Mouse (Mus musculus) bone marrow macrophage, adult 2 months (primary cell): ENCODE data around the gene 3110018I06Rik. TPM values are rescaled to one million over a fixed set of nuclear protein-coding genes. Genes with fewer than 3 reads are reported as not detected.

Experiments used
- H3K27ac ChIP-seq: 2 replicates; pipeline ENCODE4 v1.5.1; 2012; ENCODE audit warnings: low read depth, low read length; ENCODE audit not compliant: insufficient read depth
- H3K4me1 ChIP-seq: 2 replicates; pipeline ENCODE4 v1.6.1; 2012; ENCODE audit warnings: low read length; ENCODE audit not compliant: control insufficient read depth, insufficient read depth
- H3K4me3 ChIP-seq: 2 replicates; pipeline ENCODE4 v1.5.1; 2012; ENCODE audit warnings: mild to moderate bottlenecking, low read length, moderate library complexity; ENCODE audit not compliant: insufficient read depth
- CTCF ChIP-seq: IDR thresholded peaks from 2 replicates; pipeline ENCODE4 v1.5.1; 2012; ENCODE audit warnings: low read depth, mild to moderate bottlenecking, low read length, moderate library complexity
- POLR2A ChIP-seq: IDR thresholded peaks from 2 replicates; pipeline ENCODE4 v1.6.1; 2012; ENCODE audit warnings: mild to moderate bottlenecking, low read depth, low read length, borderline replicate concordance
- polyA plus RNA-seq: library from polyadenylated mRNA; stranded (reverse); fragments of >200 nt; gene quantifications from 2 replicates; pipeline ENCODE4 v1.2.4, GENCODE M21; 2012; ENCODE audit not compliant: missing spikeins, insufficient read depth, insufficient read length

Gene 3110018I06Rik
- not detected in 2 replicates for polyA plus RNA-seq

GRCm38 (mm10) chr12:107488371-107488770 is at the start of gene 3110018I06Rik:
3110018I06Rik (plus strand) TSS chr12:107488632.
- H3K4me1 ChIP-seq, result no peaks in the 10 kb centered on the region
- no peak within 1 kb of the TSS for H3K4me3 ChIP-seq
- H3K27ac ChIP-seq, result no peak within 1 kb of the TSS
- TF ChIP-seq CTCF, result no peak
- no peak for TF ChIP-seq POLR2A

GRCm38 (mm10) chr12:107444681-107445080 is 43.8 kb upstream of the 3110018I06Rik start:
- H3K27ac ChIP-seq, result no peak overlapping the region
- TF ChIP-seq POLR2A, result no peak
- H3K4me1 ChIP-seq, result no peaks in the 10 kb centered on the region
- H3K4me3 ChIP-seq, result no peak overlapping the region

DNA sequence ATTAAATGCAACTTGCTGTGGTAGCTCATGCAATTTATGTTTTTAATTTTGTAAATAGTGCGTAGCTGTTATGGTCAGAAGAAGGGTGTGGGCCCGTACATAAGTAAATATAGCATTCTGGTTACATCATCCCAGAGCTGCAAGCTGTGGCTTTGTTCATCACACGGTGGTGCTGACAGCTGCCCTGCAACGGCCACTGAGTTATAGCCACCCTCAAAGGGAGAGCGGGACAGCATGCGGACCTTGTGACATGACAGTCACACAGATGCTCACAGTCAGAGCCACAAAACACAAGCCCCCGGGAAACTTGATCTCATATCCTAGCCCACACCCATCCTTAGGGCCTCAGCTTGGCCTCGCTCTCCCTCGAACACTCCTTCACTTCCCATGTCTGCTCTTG is 30.6 kb upstream of the 3110018I06Rik start:
- Histone ChIP-seq H3K4me3 (no peak overlapping the region), H3K27ac (no peak overlapping the region), H3K4me1 (no peaks in the 10 kb centered on the region)
- TF ChIP-seq POLR2A, result no peak
- TF ChIP-seq CTCF, result no peak

- Histone ChIP-seq H3K27ac (no peak overlapping the region), H3K4me1 (no peaks in the 10 kb centered on the region), H3K4me3 (no peak overlapping the region)
- TF ChIP-seq POLR2A (no peak), CTCF (no peak)
Measured at GRCm38 (mm10) chr12:107464731-107465130, 23.7 kb upstream of the 3110018I06Rik start.

- Histone ChIP-seq H3K4me3 (no peak overlapping the region), H3K4me1 (no peaks in the 10 kb centered on the region), H3K27ac (no peak overlapping the region)
- TF ChIP-seq POLR2A (no peak), CTCF (no peak)
Measured at GRCm38 (mm10) chr12:107476441-107477291, 11.8 kb upstream of the 3110018I06Rik start.

DNA sequence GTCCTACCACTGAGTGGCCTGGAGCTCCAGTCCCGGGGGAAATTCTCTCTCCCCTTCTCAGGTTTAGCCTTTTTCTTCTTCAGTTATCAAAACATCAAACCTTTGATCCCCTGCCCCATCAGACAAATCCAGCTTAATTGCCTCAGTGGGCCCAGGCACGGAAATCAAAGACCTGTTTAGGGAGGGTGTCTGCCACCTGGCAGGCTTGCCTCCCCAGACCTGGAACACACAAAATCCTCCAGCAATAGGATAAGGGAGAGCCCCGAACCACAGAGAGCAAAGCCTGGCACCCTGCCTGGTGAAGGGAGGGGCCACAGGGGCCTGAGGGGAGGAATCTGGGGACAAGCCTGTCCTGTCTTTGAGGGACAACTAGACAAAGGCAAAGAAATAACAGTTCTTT is 9.1 kb upstream of the 3110018I06Rik start:
- no peaks in the 10 kb centered on the region for H3K4me1 ChIP-seq
- H3K4me3 ChIP-seq, result no peak overlapping the region
- H3K27ac ChIP-seq, result no peak overlapping the region
- TF ChIP-seq CTCF, result no peak
- TF ChIP-seq POLR2A, result no peak

GRCm38 (mm10) chr12:107483031-107483430 is 5.4 kb upstream of the 3110018I06Rik start:
- no peak for TF ChIP-seq POLR2A
- TF ChIP-seq CTCF, result no peak
- Histone ChIP-seq H3K27ac (no peak overlapping the region), H3K4me1 (no peaks in the 10 kb centered on the region), H3K4me3 (no peak overlapping the region)

- no peaks in the 10 kb centered on the region for H3K4me1 ChIP-seq
- no peak overlapping the region for H3K4me3 ChIP-seq
- no peak overlapping the region for H3K27ac ChIP-seq
- TF ChIP-seq POLR2A, result no peak
- TF ChIP-seq CTCF, result no peak
Measured at GRCm38 (mm10) chr12:107491344-107491743, 2.9 kb downstream of the 3110018I06Rik start.

GRCm38 (mm10) chr12:107496924-107497323 is 8.5 kb downstream of the 3110018I06Rik start:
- no peaks in the 10 kb centered on the region for H3K4me1 ChIP-seq
- H3K4me3 ChIP-seq, result no peak overlapping the region
- no peak overlapping the region for H3K27ac ChIP-seq
- TF ChIP-seq POLR2A (no peak), CTCF (no peak)

DNA sequence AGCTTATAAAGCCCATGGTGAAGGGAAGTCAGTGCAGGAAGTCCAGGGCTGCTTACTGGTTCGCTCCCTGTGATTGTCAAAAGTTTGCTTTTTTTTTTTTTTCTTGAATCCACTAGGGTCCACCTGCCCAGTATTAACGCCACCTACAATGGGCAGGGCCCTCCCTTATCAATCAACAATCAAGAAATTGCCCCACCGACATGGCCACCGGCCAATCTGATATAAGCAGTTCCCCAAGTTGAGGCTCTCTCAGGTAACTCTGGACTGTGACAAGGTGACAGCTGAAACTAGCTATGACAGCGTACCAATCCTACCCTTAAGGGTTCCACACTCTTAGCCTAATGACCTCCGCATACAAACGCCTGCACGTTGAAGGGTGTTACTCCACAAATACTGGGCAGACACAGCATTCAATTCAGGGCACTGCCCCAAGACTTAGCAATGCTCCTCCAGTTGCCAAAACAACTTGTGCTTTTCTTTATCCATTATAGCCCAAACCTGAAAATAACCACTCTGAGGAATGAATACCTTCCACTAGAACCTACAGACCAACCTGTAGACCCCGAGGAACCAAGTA is 21.3 kb downstream of the 3110018I06Rik start:
- H3K4me1 ChIP-seq, result no peaks in the 10 kb centered on the region
- TF ChIP-seq CTCF, result no peak
- TF ChIP-seq POLR2A, result no peak
- no peak overlapping the region for H3K27ac ChIP-seq
- no peak overlapping the region for H3K4me3 ChIP-seq
